Mouse (Mus musculus): Measurements from ENCODE around the gene Gm10097.

The Gm10097 gene

DNA sequence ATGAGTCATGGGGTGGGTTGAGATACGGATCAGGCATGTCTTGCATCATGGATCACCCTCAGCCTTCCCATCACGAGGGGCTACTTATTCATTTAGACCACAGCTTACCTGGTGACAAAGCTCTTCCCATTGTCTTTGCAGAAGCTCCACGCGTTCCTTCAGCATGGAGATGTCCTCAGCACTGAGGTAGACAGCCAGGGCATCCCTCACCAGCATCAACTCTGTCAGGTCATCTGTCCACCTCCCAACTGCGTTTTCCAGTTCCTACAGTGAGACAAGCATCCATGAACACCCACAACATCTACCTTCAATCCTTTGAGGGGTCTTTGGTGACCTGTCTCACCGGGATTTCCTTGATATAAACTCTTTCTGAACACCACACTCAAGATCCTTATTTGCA, 14.7 kb downstream of the Gm10097 start:
- no peak for DNase-seq (ENCODE audit: low spot score in 2 of 2)

GRCm38 (mm10) chr10:5085792-5086191, 16.8 kb downstream of the Gm10097 start:
- no peak for DNase-seq (ENCODE audit: low spot score in 2 of 2)

DNA sequence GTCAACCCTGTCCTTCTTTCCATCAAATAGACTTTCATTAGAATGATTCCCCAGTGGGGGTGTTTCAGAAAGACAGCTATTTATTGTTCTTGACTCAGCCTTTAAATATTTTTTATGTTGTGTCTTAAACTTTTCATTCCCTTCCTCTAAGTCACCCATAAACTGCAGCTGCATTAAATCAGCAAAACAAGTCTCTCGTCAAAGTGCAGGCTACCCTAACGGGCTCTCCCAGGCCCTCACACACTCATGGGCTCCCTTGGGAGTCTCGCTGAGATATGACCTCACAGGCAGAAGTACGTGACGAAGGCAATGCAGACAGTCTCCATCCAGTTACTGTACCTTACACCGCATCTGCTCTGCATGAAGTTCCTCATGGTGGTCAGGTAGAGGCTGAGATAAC, 17.3 kb downstream of the Gm10097 start:
- DNase-seq (ENCODE audit: low spot score in 2 of 2) = no peak

DNA sequence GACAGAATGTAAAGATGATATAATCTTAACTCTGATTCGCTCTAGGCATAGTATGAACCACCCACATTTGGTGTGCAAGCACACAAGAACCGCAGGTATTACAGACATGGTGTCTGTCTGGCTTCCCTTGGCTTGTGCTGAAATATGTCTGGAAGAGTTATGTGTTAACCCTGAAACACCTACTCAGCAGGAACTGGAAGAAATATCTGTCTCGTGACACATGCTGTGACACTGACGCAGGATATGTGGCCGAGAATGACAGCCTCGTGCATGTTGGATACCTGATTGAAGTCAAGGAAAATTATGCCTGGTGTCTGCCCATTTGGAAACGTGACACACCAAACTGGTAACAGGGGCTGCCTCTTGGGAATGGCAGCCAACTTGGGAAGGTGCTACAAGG, 18.3 kb downstream of the Gm10097 start:
- no peak for DNase-seq (ENCODE audit: low spot score in 2 of 2)

DNA sequence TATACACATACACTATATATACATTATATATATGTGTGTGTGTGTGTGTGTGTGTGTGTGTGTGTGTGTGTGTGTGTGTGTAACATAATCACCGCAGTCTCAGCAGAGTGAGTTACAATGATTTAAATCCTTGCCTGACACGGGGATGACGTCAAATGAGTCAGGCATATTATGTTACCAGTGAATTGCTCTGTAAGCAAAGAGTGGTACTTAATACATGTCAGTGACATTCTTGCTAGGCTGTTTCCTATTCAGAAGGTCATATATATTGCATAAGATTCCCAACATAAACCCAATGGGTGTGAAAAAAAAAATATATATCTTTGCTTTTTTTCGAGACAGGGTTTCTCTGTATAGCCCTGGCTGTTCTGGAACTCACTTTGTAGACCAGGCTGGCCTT, 20.1 kb downstream of the Gm10097 start:
- DNase-seq (ENCODE audit: low spot score in 2 of 2) = no peak

- no peak for DNase-seq (ENCODE audit: low spot score in 2 of 2)
Observed at GRCm38 (mm10) chr10:5096996-5097753, 28.2 kb downstream of the Gm10097 start.

- no peak for DNase-seq (ENCODE audit: low spot score in 2 of 2)
Observed at GRCm38 (mm10) chr10:5097754-5098137, 28.8 kb downstream of the Gm10097 start.

DNA sequence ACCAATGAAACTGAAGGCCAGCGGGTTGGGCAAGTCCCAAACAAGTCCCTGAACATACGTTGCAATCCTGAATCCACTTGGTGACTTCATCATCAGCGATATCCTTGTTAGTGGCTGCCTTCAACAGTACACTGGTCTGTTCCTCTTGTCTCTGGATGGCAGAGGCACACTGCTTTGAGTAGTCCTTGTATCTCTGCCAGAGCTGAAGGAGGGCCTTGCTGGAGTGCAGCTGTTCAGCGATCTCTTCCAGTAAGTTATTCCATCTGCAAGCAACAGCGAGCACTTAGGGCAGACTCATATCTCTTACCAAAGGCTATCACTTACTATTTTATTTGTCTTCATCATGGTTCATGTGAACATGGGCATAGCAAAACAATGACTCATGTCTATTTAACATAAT, 41.8 kb downstream of the Gm10097 start:
- no peak for DNase-seq (ENCODE audit: low spot score in 2 of 2)

- DNase-seq (ENCODE audit: low spot score in 2 of 2) = no peak
Observed at GRCm38 (mm10) chr10:5116155-5116554, 47.2 kb downstream of the Gm10097 start.

DNA sequence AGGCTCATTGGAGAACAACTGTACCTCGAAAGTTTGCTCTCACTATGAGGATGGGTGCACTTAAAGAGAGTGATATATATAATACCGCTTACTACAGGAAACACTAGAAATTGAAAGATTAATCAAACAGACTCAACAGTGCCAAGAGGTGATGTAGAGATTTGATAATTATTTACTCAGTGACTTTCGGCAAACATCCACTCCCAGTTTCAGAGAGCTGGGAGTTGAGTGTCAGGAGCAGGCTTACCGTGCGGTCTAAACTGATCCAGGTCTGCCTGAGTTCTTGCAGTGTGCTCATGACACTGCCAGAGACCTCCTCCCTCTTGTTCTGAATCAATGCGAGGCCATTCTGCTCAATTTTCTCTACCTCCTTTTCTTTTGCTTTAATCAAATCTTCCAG, 47.7 kb downstream of the Gm10097 start:
- no peak for DNase-seq (ENCODE audit: low spot score in 2 of 2)
